Mouse (Mus musculus) spleen, embryonic (tissue): ENCODE results near the gene Glycam1.

Source experiments
- CTCF ChIA-PET: fragments of 350-600 bp; sonication (Branson Sonifier 250); formaldehyde crosslinking; loops from one replicate; lab custom pipeline; 2022; lab: Charles Lee

Gene Glycam1

DNA sequence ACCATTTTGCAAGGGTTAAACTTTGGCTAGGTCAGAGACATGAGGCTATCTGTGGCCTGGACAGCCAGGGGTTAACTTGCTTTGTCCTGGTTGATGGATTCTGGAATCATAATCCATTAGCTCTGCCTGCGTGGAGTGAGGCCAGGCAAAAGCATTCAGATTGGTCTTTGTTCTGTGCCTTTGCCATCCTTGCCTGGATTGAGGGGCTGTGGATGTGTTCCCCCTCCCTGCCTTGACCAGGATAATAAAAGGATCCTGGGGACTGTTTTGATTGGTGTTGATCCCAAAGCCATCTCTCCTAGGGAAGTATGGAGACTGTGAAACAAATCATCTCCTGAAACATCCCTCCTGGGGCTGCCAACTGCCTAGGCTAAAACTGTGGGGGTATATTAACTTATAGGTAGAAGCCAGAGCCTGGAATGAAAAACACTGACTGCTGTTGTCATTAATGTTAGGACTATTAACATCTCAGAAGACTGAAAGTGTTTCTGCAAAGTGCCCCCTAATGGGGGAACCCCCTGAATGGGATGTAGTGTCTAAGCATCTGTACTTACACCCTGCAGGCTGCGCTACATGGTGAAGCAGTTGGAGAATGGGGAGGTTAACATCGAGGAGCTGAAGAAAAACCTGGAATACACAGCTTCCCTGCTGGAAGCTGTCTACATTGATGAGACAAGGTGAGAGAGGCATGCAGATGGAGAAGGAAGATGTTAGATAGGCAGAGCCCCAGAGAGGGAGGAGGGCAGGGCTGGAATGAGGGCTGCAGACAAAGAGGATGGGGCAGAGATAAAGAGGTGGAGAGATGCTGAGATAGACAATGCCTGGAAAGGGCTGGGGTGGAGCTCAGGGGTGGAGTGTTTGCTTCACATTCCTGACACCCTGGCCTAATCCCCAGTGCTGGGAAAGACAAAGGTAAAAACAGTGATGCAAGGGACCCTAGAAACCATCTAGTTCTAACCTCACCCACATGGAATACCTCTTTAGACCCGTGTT, 45.2 kb downstream of the Glycam1 start:
- CTCF ChIA-PET = no interaction called here

DNA sequence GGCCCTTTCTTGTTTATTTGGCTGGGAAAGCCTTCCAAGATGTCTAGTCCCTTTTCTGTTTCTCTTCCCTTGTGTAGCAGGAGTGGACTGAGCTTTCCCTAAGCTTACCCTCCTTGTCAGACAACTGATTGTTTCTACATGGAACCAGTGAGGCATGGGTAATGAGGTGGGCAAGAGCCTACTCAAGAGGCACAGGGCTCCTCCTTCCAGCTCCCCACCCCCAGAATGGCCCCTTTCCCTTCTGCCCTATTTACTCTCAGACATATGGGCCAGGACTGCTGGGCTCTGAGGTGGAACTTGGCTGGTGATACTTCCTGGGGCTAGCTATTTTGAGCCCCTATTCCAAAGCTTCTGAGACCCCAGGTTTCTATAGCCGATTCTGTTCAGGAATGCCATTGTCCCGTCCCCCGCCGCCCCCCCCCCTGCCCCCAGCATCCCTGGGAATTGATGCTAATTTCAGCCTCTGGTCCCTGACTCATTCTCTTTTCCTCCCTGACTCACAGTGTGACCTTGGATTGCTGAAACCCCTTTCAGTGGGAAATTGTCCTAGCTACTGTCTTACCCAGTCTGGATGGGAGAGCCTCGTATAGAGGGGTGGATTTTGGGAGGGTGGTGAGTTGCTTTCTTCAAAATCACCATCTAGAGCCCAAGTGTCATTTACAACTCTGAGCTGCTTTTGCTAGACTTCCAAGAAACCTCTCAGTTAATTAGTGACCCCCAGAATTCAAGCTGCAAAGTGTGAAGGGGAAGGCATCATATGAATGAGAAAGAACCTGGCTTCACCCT, 46.1 kb downstream of the Glycam1 start:
- CTCF ChIA-PET = interaction anchor here (0.7 kb wide), 1 partner anchor 37 kb away, joined by 5 read pairs; no protein-coding TSS in a partner anchor

DNA sequence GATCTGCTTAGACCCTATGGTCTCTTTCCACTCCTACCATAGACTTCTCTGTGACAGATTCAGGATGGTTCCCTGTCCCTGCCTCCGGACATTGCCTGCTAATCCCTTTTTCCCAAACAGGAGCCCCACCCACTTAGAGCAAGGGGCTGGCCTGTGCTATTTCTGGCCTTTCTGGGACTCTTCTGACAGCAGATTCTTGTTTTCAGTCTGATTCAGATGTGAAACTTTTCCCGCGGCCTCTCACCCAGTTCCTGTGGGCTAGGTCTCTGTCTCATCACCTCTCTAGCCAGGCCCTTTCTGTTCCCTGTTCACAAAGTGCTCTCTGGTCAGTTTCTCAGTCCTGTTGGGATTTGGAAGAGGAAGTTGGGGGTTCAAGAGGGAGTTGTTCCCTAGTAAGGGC, 50.0 kb downstream of the Glycam1 start:
- CTCF ChIA-PET = no interaction called here

GRCm38 (mm10) chr15:103514119-103514518, 50.8 kb downstream of the Glycam1 start:
- CTCF ChIA-PET = no interaction called here

GRCm38 (mm10) chr15:103513621-103514031, 51.3 kb downstream of the Glycam1 start:
- CTCF ChIA-PET = no interaction called here
